Mouse (Mus musculus): Measurements from ENCODE around the gene Slc25a41.
A peak's percentile ranks its signal among the peaks of the same experiment; 100 is the strongest.
"Not testable (repeated sequence)": the region's sequence is repeated elsewhere in the genome, so short reads cannot be mapped to it uniquely, and the experiment has no call there.

The Slc25a41 gene

DNA sequence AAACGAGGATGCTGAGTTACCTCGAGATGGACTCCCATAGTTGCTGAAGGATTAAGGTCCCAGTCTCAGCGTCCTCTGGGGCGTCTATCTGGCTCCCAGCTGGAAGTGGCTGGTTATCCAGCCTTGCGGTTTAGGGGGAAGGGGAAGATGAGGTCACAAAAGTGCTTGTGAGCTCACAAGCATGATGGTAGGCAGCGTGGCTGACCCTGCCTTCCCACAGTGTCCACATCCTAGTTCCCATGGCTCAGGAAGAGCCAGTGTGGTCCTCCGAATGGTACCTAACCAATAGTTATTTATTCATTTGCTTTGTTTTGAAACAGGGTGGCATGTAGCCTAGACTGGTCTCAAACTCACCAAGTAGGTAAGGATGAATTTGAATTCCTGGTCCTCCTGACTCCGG lies at the start of gene Slc25a41:
Slc25a41 (minus strand) TSS at position 101 of the 400 bp plus-strand sequence.
- DNase-seq (ENCODE audit: extremely low read depth, low read depth, low spot score), result no peak

GRCm38 (mm10) chr17:57087049-57087832 lies 45.8 kb upstream of the Slc25a41 start, which contains the start of gene Tubb4a:
TSS of gene Tubb4a (minus strand) at chr17:57087782.
- no peak for DNase-seq (ENCODE audit: extremely low read depth, low read depth, low spot score)

DNA sequence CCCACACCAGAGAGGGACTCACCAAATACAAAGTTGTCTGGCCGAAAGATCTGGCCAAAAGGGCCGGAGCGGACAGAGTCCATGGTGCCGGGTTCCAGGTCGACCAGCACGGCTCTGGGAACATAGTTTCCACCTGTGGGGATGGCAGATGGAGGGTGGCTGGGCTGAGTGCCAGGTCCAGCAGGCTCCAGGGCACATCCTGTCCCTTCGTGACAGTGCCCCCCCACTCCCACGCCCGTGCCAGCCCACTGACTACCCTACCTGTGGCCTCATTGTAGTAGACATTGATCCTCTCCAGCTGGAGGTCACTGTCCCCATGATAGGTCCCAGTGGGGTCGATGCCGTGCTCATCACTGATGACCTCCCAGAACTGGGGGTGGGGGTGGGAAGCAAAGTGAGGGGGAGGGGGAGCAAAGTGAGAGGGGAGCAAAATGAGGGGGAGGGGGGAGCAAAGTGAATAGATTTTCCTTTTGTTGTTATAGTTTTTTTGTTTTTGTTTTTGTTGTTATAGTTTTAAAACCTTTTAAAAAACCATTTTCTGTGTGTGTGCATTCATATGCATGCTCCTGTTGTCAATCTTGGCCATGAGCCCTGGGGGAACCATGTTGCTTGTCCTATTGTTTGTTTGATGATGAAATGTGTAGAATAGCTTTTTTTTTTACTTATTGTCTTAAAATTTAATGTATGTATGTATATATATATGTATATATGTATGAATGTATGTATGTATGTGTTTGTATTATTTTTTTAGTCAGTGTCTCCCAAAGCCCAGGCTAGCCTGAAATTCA lies 44.7 kb upstream of the Slc25a41 start:
- DNase-seq (ENCODE audit: extremely low read depth, low read depth, low spot score), result no peak

DNA sequence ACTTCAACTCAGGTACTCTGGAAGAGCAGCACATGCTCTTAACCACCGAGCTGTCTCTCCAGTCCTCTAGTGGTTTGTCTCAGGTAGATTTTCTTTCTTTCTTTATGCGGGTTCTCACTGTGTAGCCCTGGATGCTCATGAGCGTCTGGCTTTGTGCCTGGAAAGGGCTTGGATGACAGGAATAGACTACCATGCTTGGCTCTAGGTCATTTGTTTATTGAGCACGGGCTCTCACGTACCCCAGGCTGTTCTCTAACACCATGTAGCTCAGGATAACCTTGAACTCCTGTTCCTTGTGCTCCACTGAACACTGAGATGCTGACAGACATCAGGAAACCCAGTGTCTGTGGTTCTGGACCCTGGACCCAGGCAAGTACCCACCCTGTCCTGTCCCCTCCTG lies 41.0 kb upstream of the Slc25a41 start:
- no peak for DNase-seq (ENCODE audit: extremely low read depth, low read depth, low spot score)

GRCm38 (mm10) chr17:57081234-57081842 lies 39.9 kb upstream of the Slc25a41 start:
- no peak for DNase-seq (ENCODE audit: extremely low read depth, low read depth, low spot score)

DNA sequence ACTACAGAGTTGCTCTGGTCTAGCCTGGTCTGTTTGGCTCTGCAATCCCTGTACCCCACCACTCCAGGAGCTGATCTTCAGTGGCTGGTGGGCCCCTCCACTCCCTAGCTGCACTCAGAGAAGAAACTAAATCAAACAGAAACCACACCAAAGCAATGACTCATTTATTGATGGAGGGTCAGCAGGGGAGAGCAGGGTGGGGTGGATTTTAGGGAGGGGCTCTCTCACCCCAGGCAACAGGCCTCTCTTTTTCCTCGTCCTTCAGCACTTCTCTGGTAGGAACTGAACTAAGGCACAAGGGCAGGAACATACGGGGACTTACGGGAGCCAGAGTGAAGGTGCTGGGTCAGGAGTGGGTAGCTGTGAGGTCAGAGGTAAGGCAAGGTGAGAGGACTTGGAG lies 38.5 kb upstream of the Slc25a41 start:
- DNase-seq (ENCODE audit: extremely low read depth, low read depth, low spot score), result no peak

DNA sequence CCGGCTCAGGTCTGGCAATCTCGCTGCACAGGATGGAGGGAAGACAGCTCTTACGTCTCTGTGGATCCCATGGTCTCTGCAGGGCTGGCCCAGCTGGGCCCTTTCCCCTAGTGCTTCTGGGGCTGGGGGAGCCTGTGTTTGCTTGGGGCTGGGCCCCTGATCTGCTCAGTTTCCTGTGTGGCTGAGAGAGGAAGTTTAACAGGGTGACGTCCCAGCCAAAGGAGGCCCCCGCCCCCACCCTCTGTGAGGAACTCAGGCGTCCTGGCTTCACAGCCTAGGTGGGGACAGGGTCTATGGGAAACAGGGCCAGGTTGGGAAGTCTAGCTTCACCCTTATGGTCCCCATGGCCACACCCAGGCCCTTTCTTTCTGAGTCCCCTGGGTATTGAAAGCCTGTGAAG lies 36.9 kb upstream of the Slc25a41 start, which contains the start of gene Dennd1c:
Dennd1c (minus strand) TSS at position 179 of the 400 bp plus-strand sequence.
- no peak for DNase-seq (ENCODE audit: extremely low read depth, low read depth, low spot score)

DNA sequence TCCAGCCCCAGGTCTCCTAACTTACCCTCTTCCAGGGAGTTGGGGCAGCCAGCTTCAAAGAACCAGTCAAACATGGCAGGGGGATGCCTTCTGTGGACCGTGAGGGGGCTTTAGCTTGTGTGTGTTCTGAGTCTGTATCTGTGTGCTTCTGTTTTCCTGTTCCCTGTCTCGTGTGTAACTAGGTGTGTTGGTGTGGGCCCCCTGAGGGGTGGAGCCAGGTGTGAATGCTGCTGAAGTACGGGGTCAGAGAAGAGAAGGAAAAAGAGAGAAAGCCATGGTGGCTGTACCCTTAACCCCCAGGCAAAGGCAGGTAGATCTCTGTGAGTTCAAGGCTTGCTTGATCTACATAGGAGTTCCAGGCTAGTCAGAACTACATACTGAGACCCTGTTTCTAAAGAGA lies 35.5 kb upstream of the Slc25a41 start:
- DNase-seq (ENCODE audit: extremely low read depth, low read depth, low spot score), result no peak

GRCm38 (mm10) chr17:57070699-57071098 lies 29.2 kb upstream of the Slc25a41 start:
- no peak for DNase-seq (ENCODE audit: extremely low read depth, low read depth, low spot score)

GRCm38 (mm10) chr17:57070272-57070671 lies 28.8 kb upstream of the Slc25a41 start:
- no peak for DNase-seq (ENCODE audit: extremely low read depth, low read depth, low spot score)

GRCm38 (mm10) chr17:57066908-57067307 lies 25.5 kb upstream of the Slc25a41 start:
- no peak for DNase-seq (ENCODE audit: extremely low read depth, low read depth, low spot score)

- DNase-seq (ENCODE audit: extremely low read depth, low read depth, low spot score), result no peak
Measured at GRCm38 (mm10) chr17:57063031-57063430, 21.6 kb upstream of the Slc25a41 start.

DNA sequence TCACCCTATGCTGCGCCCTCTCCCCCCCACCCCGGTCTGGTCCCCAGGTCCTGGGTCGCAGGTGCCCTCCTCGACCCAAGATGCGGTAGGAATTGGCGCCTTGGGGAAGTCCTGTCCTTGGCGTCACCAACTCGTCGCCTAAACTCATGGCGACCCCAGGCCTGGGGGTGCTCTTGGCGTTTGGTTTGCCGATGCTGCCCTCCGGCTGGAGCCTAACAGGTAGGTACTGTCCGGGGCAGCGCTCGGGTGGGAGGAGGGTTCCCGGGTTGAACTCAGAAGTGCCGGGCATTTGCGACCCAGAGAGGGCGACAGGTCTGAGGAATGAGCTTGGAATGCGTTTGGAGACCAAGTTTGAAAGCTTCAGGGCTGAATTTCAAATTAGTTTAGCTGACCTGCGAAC lies 21.1 kb upstream of the Slc25a41 start:
- DNase-seq (ENCODE audit: extremely low read depth, low read depth, low spot score), result no peak

GRCm38 (mm10) chr17:57062011-57062521 lies 20.6 kb upstream of the Slc25a41 start:
- DNase-seq (ENCODE audit: extremely low read depth, low read depth, low spot score), result no peak

DNA sequence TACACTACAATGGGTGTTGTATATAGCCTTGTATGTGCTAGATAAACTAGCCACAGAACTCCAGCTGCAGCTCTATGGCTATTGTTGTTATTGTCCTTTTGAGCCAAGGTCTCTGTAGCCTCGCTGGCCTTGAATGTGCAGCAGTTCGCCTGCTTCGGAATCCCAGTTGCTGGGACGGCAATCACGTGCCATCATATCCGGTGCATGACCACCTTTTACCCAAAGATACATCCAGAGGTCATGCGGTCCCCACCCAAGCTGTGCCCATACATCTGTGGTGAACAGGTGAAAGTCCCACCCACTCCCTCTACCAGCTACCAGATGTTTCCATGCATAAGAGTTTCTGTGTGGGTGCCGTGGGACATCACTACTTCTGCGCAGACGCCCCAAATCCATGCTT lies 19.6 kb upstream of the Slc25a41 start:
- no peak for DNase-seq (ENCODE audit: extremely low read depth, low read depth, low spot score)

GRCm38 (mm10) chr17:57060231-57060801 lies 18.9 kb upstream of the Slc25a41 start:
- DNase-seq (ENCODE audit: extremely low read depth, low read depth, low spot score), result peak; percentile 66

DNA sequence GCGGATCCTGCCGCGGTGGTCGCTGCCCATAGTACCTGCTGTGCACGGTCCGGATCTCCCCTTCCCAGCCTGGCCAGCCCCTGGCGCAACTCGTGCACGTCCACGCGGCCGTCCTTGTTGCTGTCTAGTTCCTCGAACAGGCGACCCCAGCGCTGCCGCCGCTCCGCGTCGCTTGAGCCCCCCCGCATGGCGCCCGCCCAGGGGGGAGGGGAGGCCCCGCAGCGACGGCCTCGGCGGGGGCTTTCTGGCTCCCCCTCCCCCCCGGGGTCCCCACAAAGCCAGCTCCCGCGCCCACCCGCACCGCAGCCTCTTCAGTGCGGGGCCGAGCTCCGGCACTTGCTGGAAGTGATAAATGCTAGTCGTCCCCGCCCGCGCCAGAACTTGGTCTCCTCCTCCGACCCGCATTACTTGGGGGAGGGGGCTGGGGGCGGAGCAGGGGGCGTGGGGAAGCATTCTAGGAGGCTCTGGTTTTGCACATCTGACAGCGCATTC lies 18.1 kb upstream of the Slc25a41 start, which contains the start of gene Slc25a23:
Slc25a23 (minus strand) TSS at position 378 of the 492 bp plus-strand sequence.
- no peak for DNase-seq (ENCODE audit: extremely low read depth, low read depth, low spot score)

DNA sequence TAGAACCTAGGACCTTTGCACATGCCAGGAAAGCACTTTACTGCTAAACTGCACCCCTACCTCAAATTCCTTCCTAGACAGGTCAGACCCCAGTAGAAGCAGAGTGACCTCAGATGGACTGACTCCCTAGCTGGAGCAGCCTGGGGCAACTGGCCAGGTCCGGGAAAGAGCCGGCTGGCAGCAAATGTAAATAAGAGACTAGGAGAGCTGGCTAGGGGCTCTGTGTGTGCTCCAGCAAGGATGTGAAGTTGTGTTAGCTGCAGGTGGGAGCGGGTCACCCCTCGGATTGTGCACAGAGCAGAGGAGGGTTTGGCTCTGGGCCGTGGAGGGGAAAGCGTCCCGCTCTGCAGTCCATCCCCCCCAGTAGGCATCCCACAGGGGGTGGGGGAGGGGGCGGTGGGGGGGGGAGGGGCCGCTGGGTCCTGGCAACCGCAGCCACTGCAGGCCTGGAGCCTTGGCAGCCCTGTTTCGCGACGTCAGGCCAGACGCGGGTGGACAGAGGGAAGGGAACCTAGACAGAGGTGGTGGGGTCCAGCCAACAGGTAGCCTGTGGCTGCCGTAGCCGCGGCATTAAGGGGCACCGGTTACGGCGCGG lies 17.5 kb upstream of the Slc25a41 start, which contains the start of gene Crb3:
Crb3 (plus strand) TSS at position 215 of the 595 bp plus-strand sequence.
- no peak for DNase-seq (ENCODE audit: extremely low read depth, low read depth, low spot score)

DNA sequence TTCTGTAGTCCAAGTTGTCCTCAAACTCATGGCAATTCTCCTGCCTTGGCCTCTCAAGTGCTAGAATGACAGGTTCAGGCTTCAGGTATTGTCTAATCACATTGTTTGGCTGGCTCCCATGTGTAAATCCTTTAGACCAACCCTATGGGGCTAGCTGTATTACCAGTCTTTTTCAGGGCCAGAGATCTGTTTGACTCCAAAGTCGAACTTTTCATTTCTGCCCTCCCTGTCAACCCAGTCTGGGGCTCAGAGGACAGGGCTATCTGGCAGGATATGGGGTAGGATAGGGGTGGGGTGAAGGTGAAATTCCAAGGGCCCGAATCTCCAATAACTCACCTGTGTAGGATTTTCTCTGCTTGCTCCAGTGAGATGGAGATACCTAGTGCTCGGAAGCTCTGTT lies 14.8 kb upstream of the Slc25a41 start:
- no peak for DNase-seq (ENCODE audit: extremely low read depth, low read depth, low spot score)

DNA sequence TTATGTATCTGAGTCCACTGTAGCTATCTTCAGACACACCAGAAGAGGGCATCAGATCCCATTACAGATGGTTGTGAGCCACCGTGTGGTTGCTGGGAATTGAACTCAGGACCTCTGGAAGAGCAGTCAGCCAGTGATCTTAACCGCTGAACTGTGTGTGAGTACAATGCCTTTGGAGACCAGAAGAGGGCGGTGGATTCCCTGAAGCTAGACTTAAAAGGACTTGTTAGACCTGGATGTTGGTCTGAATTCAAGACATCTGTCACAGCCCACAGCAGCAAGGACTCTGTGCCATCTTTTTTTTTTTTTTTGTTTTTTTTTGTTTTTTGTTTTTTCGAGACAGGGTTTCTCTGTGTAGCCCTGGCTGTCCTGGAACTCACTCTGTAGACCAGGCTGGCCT lies 10.2 kb upstream of the Slc25a41 start:
- DNase-seq (ENCODE audit: extremely low read depth, low read depth, low spot score), result not testable (repeated sequence)

Measured in fat pad, adult 2 months (tissue).